Mouse (Mus musculus): ENCODE data around the gene Barhl1. TPM values are rescaled to one million over a fixed set of nuclear protein-coding genes. Genes with fewer than 3 reads are reported as not detected.

Gene Barhl1
- polyA plus RNA-seq, 1 experiment from 2014 or later = 0.83 TPM

DNA sequence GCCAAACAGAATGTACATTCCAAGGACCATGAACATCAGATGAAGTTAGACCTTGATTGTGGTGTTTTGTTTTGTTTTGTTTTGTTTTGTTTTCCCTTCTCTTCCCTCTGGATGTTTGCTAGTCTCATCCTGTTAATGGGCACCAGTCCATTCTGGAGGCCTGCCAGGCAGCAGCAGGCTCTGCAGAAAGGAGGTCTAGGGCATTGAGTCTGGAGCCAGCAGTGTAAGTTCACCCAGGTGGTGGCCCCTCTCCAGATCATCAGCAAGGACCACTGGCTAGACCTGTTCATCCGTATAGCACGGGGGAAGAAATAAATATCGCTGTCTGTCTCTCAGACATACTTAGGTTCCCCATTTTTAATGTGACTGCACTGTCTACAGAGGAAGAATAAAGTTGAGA lies 35.2 kb downstream of the Barhl1 start:
- H3K4me2 ChIP-seq (ENCODE audit: low read depth, low read length) = no peak overlapping the region
- H3K9ac ChIP-seq (replicated peaks; ENCODE audit: low read length) = no peak overlapping the region
- no peak for ATAC-seq (replicated peaks; ENCODE audit: insufficient number of reproducible peaks, low FRiP score, low TSS enrichment, low read depth)
- H3K4me3 ChIP-seq (ENCODE audit: low read depth, low read length) = no peak overlapping the region
- H3K9me3 ChIP-seq (replicated peaks; ENCODE audit: control insufficient read depth, low read length) = no peaks in the 10 kb centered on the region
- WGBS = 93% methylated on average over 3 of the region's 3 CpGs
- no peak overlapping the region for H3K27ac ChIP-seq (replicated peaks; ENCODE audit: low read depth, low read length)
- H3K36me3 ChIP-seq (replicated peaks; ENCODE audit: control insufficient read depth, insufficient read depth, low read depth, low read length) = no peaks in the 10 kb centered on the region; the same call in 1 of the 2 replicates
- no peak for DNase-seq (ENCODE audit: low spot score)
- no peaks in the 10 kb centered on the region for H3K4me1 ChIP-seq (ENCODE audit: control insufficient read depth, insufficient read depth, low read length)
- no peaks in the 10 kb centered on the region for H3K27me3 ChIP-seq (ENCODE audit: control insufficient read depth, insufficient read depth, low read length)

DNA sequence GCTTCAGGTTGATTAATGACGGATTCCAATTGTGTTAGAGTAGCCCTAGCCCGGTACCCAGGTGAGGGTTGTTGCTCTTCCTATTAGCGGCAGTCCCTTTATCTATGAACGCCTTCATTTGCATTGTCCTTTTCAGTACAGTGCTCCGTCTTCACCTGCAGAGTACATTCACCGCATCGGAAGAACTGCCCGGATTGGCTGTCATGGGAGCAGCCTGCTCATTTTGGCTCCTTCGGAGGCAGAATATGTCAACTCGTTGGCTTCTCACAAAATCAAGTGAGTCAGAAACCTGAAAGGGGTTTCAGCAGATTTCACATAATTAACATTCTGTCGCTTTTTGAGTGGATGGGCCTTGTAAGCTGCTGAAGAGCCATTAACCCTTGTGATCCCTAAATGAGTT lies 40.9 kb downstream of the Barhl1 start:
- 86% methylated on average over 11 of the region's 11 CpGs for WGBS

DNA sequence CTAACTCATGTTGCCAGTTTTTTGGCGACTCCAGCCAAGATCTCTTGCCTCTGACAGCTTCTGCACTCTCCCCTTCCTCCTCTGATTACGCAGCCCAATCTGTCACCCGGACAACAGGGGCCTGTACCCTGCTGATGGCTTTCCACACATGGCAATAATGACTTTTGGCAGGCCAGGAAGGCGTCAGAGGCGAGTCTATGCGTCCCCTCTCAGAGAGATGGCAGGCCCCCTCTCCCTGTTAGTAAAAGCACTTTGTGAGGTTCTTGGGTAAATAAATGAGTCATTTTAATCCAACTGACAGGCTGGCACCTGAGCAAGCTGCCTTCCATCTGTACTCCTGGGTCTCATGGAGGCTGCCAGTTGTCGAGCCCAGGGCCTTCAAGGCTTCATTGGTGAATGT lies 49.0 kb downstream of the Barhl1 start:
- Histone ChIP-seq H3K4me2 (ENCODE audit: low read depth, low read length) (no peak overlapping the region), H3K4me3 (ENCODE audit: low read depth, low read length) (no peak overlapping the region), H3K9ac (replicated peaks; ENCODE audit: low read length) (no peak overlapping the region), H3K27ac (replicated peaks; ENCODE audit: low read depth, low read length) (no peak overlapping the region), H3K36me3 (replicated peaks; ENCODE audit: control insufficient read depth, insufficient read depth, low read depth, low read length) (peaks cover 6% of the 10 kb centered on the region; the same call in 1 of the 2 replicates), H3K4me1 (ENCODE audit: control insufficient read depth, insufficient read depth, low read length) (no peaks in the 10 kb centered on the region), H3K27me3 (ENCODE audit: control insufficient read depth, insufficient read depth, low read length) (no peaks in the 10 kb centered on the region), H3K9me3 (replicated peaks; ENCODE audit: control insufficient read depth, low read length) (no peaks in the 10 kb centered on the region)
- 78% methylated on average over 7 of the region's 7 CpGs for WGBS
- ATAC-seq (replicated peaks; ENCODE audit: insufficient number of reproducible peaks, low FRiP score, low TSS enrichment, low read depth) = no peak
- no peak for DNase-seq (ENCODE audit: low spot score)

More for the DNA sequence above, 40.9 kb downstream of the Barhl1 start:
- Histone ChIP-seq H3K27ac (replicated peaks; ENCODE audit: low read depth, low read length) (no peak overlapping the region), H3K4me2 (ENCODE audit: low read depth, low read length) (no peak overlapping the region), H3K9ac (replicated peaks; ENCODE audit: low read length) (no peak overlapping the region), H3K27me3 (ENCODE audit: control insufficient read depth, insufficient read depth, low read length) (no peaks in the 10 kb centered on the region), H3K4me3 (ENCODE audit: low read depth, low read length) (no peak overlapping the region), H3K36me3 (replicated peaks; ENCODE audit: control insufficient read depth, insufficient read depth, low read depth, low read length) (peaks cover 2% of the 10 kb centered on the region; the same call in 1 of the 2 replicates), H3K4me1 (ENCODE audit: control insufficient read depth, insufficient read depth, low read length) (no peaks in the 10 kb centered on the region), H3K9me3 (replicated peaks; ENCODE audit: control insufficient read depth, low read length) (no peaks in the 10 kb centered on the region)
- ATAC-seq (replicated peaks; ENCODE audit: insufficient number of reproducible peaks, low FRiP score, low TSS enrichment, low read depth) (no peak), DNase-seq (ENCODE audit: low spot score) (no peak)

DNA sequence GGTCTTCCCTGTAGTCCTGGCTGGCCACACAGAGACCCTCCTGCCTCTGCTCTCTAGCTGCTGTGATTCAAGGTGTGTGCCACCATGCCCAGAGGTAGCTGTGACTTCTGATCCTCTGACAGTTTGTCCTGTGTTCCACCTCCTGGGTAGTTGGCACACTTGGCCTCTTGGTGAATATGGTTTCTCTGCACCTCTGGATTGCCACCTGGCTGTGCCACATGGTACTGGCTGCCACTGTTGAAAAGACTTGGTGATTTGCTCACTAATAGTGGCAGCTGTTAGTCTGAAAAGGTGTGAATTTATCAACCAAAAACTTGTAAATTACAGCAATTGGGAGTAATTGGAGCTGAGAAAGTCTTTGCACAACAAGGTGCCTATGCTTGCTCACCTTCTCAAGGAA lies 52.6 kb downstream of the Barhl1 start:
- Histone ChIP-seq H3K9me3 (replicated peaks; ENCODE audit: control insufficient read depth, low read length) (no peaks in the 10 kb centered on the region), H3K4me2 (ENCODE audit: low read depth, low read length) (no peak overlapping the region), H3K27me3 (ENCODE audit: control insufficient read depth, insufficient read depth, low read length) (no peaks in the 10 kb centered on the region), H3K9ac (replicated peaks; ENCODE audit: low read length) (no peak overlapping the region), H3K27ac (replicated peaks; ENCODE audit: low read depth, low read length) (no peak overlapping the region), H3K36me3 (replicated peaks; ENCODE audit: control insufficient read depth, insufficient read depth, low read depth, low read length) (peaks cover 6% of the 10 kb centered on the region; the same call in 1 of the 2 replicates), H3K4me3 (ENCODE audit: low read depth, low read length) (no peak overlapping the region), H3K4me1 (ENCODE audit: control insufficient read depth, insufficient read depth, low read length) (no peaks in the 10 kb centered on the region)
- ATAC-seq (replicated peaks; ENCODE audit: insufficient number of reproducible peaks, low FRiP score, low TSS enrichment, low read depth) (no peak), DNase-seq (ENCODE audit: low spot score) (no peak)

DNA sequence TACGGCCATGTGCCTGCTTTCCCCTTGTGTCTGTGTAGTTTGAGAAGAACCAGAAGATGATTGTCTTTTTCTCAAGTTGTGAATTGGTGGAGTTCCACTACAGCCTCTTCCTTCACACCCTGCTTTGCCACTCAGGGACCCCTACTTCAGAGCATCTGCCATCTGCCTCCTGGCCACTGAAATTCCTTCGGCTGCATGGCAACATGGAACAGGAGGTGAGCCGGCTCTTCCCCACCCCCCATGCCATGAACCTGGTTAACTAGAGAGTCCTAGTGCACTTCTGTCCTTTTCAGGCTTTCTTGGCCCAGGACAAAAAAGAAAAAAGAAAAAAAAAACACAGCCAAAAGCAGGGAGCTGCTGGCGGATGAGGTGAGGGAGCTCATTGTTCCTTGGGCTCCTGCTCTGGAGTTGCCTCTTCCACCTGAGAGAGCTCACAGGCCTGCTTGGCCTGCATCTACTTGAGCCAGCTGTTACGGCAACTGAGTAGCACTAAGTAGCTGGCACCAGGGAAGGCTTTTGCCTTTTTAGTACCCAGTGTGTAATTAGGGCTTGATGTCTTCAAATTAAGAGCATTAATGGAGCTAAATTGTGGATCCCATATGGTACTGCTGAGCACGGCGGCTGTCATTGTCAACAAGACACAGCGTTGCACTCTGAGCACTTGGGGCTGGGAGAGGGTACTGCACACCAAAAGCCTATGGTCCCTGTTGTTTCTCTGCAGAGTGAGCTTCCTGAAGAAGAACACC lies 55.6 kb downstream of the Barhl1 start:
- DNase-seq (ENCODE audit: low spot score) = no peak
- Histone ChIP-seq H3K4me1 (ENCODE audit: control insufficient read depth, insufficient read depth, low read length) (no peaks in the 10 kb centered on the region), H3K27me3 (ENCODE audit: control insufficient read depth, insufficient read depth, low read length) (no peaks in the 10 kb centered on the region), H3K4me3 (ENCODE audit: low read depth, low read length) (no peak overlapping the region), H3K9me3 (replicated peaks; ENCODE audit: control insufficient read depth, low read length) (no peaks in the 10 kb centered on the region), H3K4me2 (ENCODE audit: low read depth, low read length) (no peak overlapping the region), H3K9ac (replicated peaks; ENCODE audit: low read length) (no peak overlapping the region), H3K27ac (replicated peaks; ENCODE audit: low read depth, low read length) (no peak overlapping the region), H3K36me3 (replicated peaks; ENCODE audit: control insufficient read depth, insufficient read depth, low read depth, low read length) (peaks cover 2% of the 10 kb centered on the region; the same call in 1 of the 2 replicates)
- 96% methylated on average over 8 of the region's 8 CpGs for WGBS
- ATAC-seq (replicated peaks; ENCODE audit: insufficient number of reproducible peaks, low FRiP score, low TSS enrichment, low read depth) = no peak

DNA sequence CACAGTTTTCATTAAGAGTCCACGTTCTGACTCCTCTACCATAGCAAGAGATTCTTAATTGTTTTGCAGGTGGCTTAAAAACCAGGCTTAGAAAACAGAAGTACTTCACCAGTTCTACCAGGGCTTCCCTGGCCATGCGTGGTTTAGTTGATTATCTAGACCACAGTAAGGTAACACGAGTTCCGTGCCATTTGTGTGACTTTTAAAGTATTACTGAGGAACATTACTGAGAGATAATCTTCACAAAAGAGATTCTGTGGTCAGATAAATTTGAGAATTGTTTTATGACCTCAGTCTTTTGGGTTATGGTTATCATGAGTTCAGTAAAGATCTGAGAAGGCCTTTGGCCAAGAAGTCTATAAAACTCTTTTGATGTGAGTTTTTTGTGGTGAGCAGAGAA lies 57.2 kb downstream of the Barhl1 start:
- ATAC-seq (replicated peaks; ENCODE audit: insufficient number of reproducible peaks, low FRiP score, low TSS enrichment, low read depth) (no peak), DNase-seq (ENCODE audit: low spot score) (no peak)
- H3K4me2 ChIP-seq (ENCODE audit: low read depth, low read length) = no peak overlapping the region
- peaks cover 2% of the 10 kb centered on the region; the same call in 1 of the 2 replicates for H3K36me3 ChIP-seq (replicated peaks; ENCODE audit: control insufficient read depth, insufficient read depth, low read depth, low read length)
- H3K9ac ChIP-seq (replicated peaks; ENCODE audit: low read length) = no peak overlapping the region
- H3K4me3 ChIP-seq (ENCODE audit: low read depth, low read length) = no peak overlapping the region
- no peak overlapping the region for H3K27ac ChIP-seq (replicated peaks; ENCODE audit: low read depth, low read length)
- WGBS = 92% methylated on average over 4 of the region's 4 CpGs
- no peaks in the 10 kb centered on the region for H3K4me1 ChIP-seq (ENCODE audit: control insufficient read depth, insufficient read depth, low read length)
- H3K27me3 ChIP-seq (ENCODE audit: control insufficient read depth, insufficient read depth, low read length) = no peaks in the 10 kb centered on the region
- H3K9me3 ChIP-seq (replicated peaks; ENCODE audit: control insufficient read depth, low read length) = no peaks in the 10 kb centered on the region

Other genes with a start within 250 kb of the Barhl1 start
- 1.4 and 2.1 TPM in 2 replicates for gene Spaca9, start 216.9 kb downstream of the Barhl1 start, polyA plus RNA-seq (2014; fragmentation: Nextera tagmentation; extraction: Ambion mirVana)
- 0.75 and 0.97 TPM in 2 replicates for gene Ak8, start 216.5 kb downstream of the Barhl1 start, polyA plus RNA-seq (2014; fragmentation: Nextera tagmentation; extraction: Ambion mirVana)
- gene Gtf3c4, start 76.3 kb downstream of the Barhl1 start, polyA plus RNA-seq (2014; fragmentation: Nextera tagmentation; extraction: Ambion mirVana) = 30.1 and 30.9 TPM in 2 replicates
- 18.6 and 20.0 TPM in 2 replicates for gene Ddx31, start 76.3 kb downstream of the Barhl1 start, polyA plus RNA-seq (2014; fragmentation: Nextera tagmentation; extraction: Ambion mirVana)
- 0.38 and 0.50 TPM in 2 replicates for gene Cfap77, start 138.4 kb upstream of the Barhl1 start, polyA plus RNA-seq (2014; fragmentation: Nextera tagmentation; extraction: Ambion mirVana)
- 10.7 and 10.8 TPM in 2 replicates for gene Ttf1, start 143.6 kb upstream of the Barhl1 start, polyA plus RNA-seq (2014; fragmentation: Nextera tagmentation; extraction: Ambion mirVana)
- 10.4 and 11.0 TPM in 2 replicates for gene Setx, start 207.5 kb upstream of the Barhl1 start, polyA plus RNA-seq (2014; fragmentation: Nextera tagmentation; extraction: Ambion mirVana)